In the genomic region with DNA sequence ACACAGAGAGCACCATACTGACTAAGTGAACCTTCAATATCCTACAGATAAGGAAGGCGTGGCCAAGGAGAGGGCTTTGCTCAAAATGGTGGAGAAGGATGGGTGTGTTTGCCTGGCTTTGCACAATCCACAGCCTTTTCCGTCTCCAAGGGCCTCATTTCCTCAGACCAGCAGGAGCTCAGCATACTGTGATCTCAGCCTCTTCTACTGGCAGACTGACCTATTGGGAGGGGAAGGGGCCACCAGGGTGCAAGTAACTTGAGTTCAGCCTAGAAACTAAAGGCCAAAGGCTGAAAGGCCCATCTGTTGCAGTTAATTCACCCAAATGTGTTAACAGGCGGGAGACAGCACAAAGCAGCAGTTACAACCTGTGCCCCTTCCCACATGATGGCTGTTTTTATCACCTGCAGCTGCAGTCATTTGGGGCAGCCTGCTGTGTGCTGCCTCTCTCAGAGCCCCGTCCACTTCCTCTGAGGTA, we compare ENCODE assay signal across 14 mouse cellular contexts. TPM values are rescaled to one million over a fixed set of nuclear protein-coding genes. Genes with fewer than 3 reads are reported as not detected.
DNase-seq lines count a peak whose midpoint lies in the region; ATAC-seq and TF ChIP-seq lines count a peak whose summit lies in the region.
"Had no signal": no experiment of that assay in that cellular context is flagged by ENCODE, and none has a peak within 500 bp of the region (broad histone marks: within the 10 kb centered on the region; RNA-seq: fewer than 3 reads in every experiment).

No protein-coding gene starts in this region.

- ATAC-seq in neural tube, embryonic 11.5 days (ENCODE audit: insufficient read depth, low FRiP score, low TSS enrichment) = no peak
- ATAC-seq in liver, embryonic 13.5 days (ENCODE audit: low read depth) = peak; percentile 59; the same call in 1 of the 2 replicates
- no peak for ATAC-seq in stomach, postnatal 0 days (ENCODE audit: low FRiP score, low TSS enrichment)
- ATAC-seq: forebrain, embryonic 15.5 days had no signal

- no peak for TF ChIP-seq CTCF in stomach, postnatal 0 days (IDR thresholded peaks at IDR 0.05; ENCODE audit: low read depth)
- no peak for TF ChIP-seq CTCF in kidney, adult 2 months (conservative IDR thresholded peaks at IDR 0.05; ENCODE audit: insufficient read depth, insufficient read length, low read depth, low read length)

- H3K9ac ChIP-seq in neural tube, embryonic 11.5 days (ENCODE audit: low read length) = no peak overlapping the region
- H3K9ac ChIP-seq in liver, embryonic 13.5 days = no peak overlapping the region
- H3K9ac ChIP-seq in stomach, postnatal 0 days (ENCODE audit: low read length) = no peak overlapping the region
- H3K9ac ChIP-seq: embryonic facial prominence, embryonic 12.5 days; forebrain, embryonic 15.5 days had no signal

- no peak for TF ChIP-seq POLR2A in kidney, adult 2 months (IDR thresholded peaks at IDR 0.05; ENCODE audit: low read depth, low read length)

- H3K36me3 ChIP-seq in neural tube, embryonic 11.5 days (ENCODE audit: control insufficient read depth, insufficient read depth, low read length) = no peaks in the 10 kb centered on the region
- H3K36me3 ChIP-seq in liver, embryonic 13.5 days = peaks cover 13% of the 10 kb centered on the region
- no peaks in the 10 kb centered on the region for H3K36me3 ChIP-seq in stomach, postnatal 0 days (ENCODE audit: control insufficient read depth, insufficient read depth, low read length)
- no peaks in the 10 kb centered on the region; the same call in 1 of the 2 replicates for H3K36me3 ChIP-seq in kidney, adult 2 months (ENCODE audit: control insufficient read depth, insufficient read depth, low read length)
- H3K36me3 ChIP-seq: embryonic facial prominence, embryonic 12.5 days; forebrain, embryonic 15.5 days had no signal

- H3K9me3 ChIP-seq in neural tube, embryonic 11.5 days (ENCODE audit: control insufficient read depth, low read length) = no peaks in the 10 kb centered on the region
- no peaks in the 10 kb centered on the region for H3K9me3 ChIP-seq in liver, embryonic 13.5 days (replicated peaks)
- H3K9me3 ChIP-seq in stomach, postnatal 0 days (ENCODE audit: control insufficient read depth, low read length) = no peaks in the 10 kb centered on the region
- H3K9me3 ChIP-seq: embryonic facial prominence, embryonic 12.5 days; forebrain, embryonic 15.5 days had no signal

- H3K4me2 ChIP-seq in neural tube, embryonic 11.5 days (ENCODE audit: low read depth) = no peak overlapping the region
- no peak overlapping the region for H3K4me2 ChIP-seq in liver, embryonic 13.5 days
- H3K4me2 ChIP-seq in stomach, postnatal 0 days (replicated peaks; ENCODE audit: low read depth) = no peak overlapping the region
- H3K4me2 ChIP-seq: embryonic facial prominence, embryonic 12.5 days; forebrain, embryonic 15.5 days had no signal

- WGBS in neural tube, embryonic 11.5 days = 30% methylated on average over 4 of the region's 4 CpGs
- WGBS in liver, embryonic 13.5 days (ENCODE audit: insufficient replicate concordance) = 62% methylated on average over 4 of the region's 4 CpGs
- 76% methylated on average over 4 of the region's 4 CpGs for WGBS in stomach, postnatal 0 days
- WGBS in kidney, adult 2 months = 86% methylated on average over 4 of the region's 4 CpGs

- H3K27me3 ChIP-seq in neural tube, embryonic 11.5 days (ENCODE audit: control insufficient read depth, insufficient read depth, low read length) = no peaks in the 10 kb centered on the region
- no peaks in the 10 kb centered on the region for H3K27me3 ChIP-seq in liver, embryonic 13.5 days
- no peaks in the 10 kb centered on the region for H3K27me3 ChIP-seq in stomach, postnatal 0 days (ENCODE audit: control insufficient read depth, insufficient read depth, low read length)
- H3K27me3 ChIP-seq in kidney, adult 2 months (replicated peaks; ENCODE audit: control insufficient read depth, insufficient read depth, low read length) = no peaks in the 10 kb centered on the region
- H3K27me3 ChIP-seq: embryonic facial prominence, embryonic 12.5 days; forebrain, embryonic 15.5 days had no signal

- no peak overlapping the region for H3K4me3 ChIP-seq in neural tube, embryonic 11.5 days (ENCODE audit: low read depth, low read length)
- H3K4me3 ChIP-seq in liver, embryonic 13.5 days (replicated peaks) = no peak overlapping the region
- H3K4me3 ChIP-seq in stomach, postnatal 0 days (ENCODE audit: low read depth, low read length) = no peak overlapping the region
- H3K4me3 ChIP-seq in kidney, adult 2 months (ENCODE audit: insufficient read depth, low read depth, low read length) = no peak overlapping the region
- H3K4me3 ChIP-seq: embryonic facial prominence, embryonic 12.5 days; forebrain, embryonic 15.5 days had no signal

- peak overlapping the region; percentile 17; the same call in 1 of the 2 replicates for H3K27ac ChIP-seq in neural tube, embryonic 11.5 days (ENCODE audit: low read depth, low read length)
- H3K27ac ChIP-seq in liver, embryonic 13.5 days = no peak overlapping the region
- H3K27ac ChIP-seq in stomach, postnatal 0 days (replicated peaks) = no peak overlapping the region
- no peak overlapping the region for H3K27ac ChIP-seq in kidney, adult 2 months (ENCODE audit: insufficient read depth, low read depth, low read length)
- H3K27ac ChIP-seq: embryonic facial prominence, embryonic 12.5 days; forebrain, embryonic 15.5 days had no signal

- DNase-seq in neural tube, embryonic 11.5 days (ENCODE audit: low spot score) = no peak
- no peak for DNase-seq in neural tube, embryonic 10.5 days (ENCODE audit: extremely low spot score, low spot score)
- DNase-seq in embryo, embryonic 9.5 days (ENCODE audit: extremely low spot score) = peak; percentile 47
- DNase-seq in liver, embryonic 13.5 days = no peak
- DNase-seq in urinary bladder, postnatal 10 days (ENCODE audit: low spot score) = no peak
- DNase-seq in stomach, postnatal 0 days (ENCODE audit: low spot score) = no peak
- no peak for DNase-seq in adrenal gland, adult 8-10 months
- DNase-seq in kidney, adult 2 months = no peak
- DNase-seq: cerebellum, adult 18-20 months; gastrocnemius, postnatal 36 days; kidney, postnatal 36 days; lung, postnatal 14 days had no signal

- TF ChIP-seq EP300 in stomach, postnatal 0 days (optimal IDR thresholded peaks at IDR 0.05) = no peak

- H3K4me1 ChIP-seq in neural tube, embryonic 11.5 days (ENCODE audit: control insufficient read depth, insufficient read depth, low read length) = peaks cover 33% of the 10 kb centered on the region
- peaks cover 78% of the 10 kb centered on the region for H3K4me1 ChIP-seq in liver, embryonic 13.5 days (replicated peaks)
- H3K4me1 ChIP-seq in stomach, postnatal 0 days (replicated peaks; ENCODE audit: control insufficient read depth, insufficient read depth) = peaks cover 2% of the 10 kb centered on the region; the same call in 1 of the 2 replicates
- peaks cover 25% of the 10 kb centered on the region for H3K4me1 ChIP-seq in kidney, adult 2 months (ENCODE audit: control insufficient read depth, insufficient read depth, low read length)

RNA-seq across cellular contexts. Expression of gene Arid3b, which starts 29.4 kb away (rescaled TPM):
- 25.7 and 25.8 TPM in 2 replicates for polyA plus RNA-seq in neural tube, embryonic 11.5 days (2014; fragmentation: Nextera tagmentation; extraction: Ambion mirVana)
- polyA plus RNA-seq in liver, embryonic 13.5 days (2015; fragmentation: Nextera tagmentation; extraction: Ambion mirVana) = 9.7 and 11.7 TPM in 2 replicates
- polyA plus RNA-seq in stomach, postnatal 0 days (2015; fragmentation: Nextera tagmentation; extraction: Ambion mirVana) = 2.3 and 3.0 TPM in 2 replicates
- 1 to 10 TPM; 4.6 to 9.8 (median 8.4) TPM for total RNA-seq in adrenal gland, adult 8-10 months (2022)
- polyA plus RNA-seq in kidney, adult 2 months (2012; rRNA removed) = 4.6 and 5.0 TPM in 2 replicates

RNA-seq across cellular contexts. Expression of gene Clk3, which starts 41.6 kb away (rescaled TPM):
- polyA plus RNA-seq in neural tube, embryonic 11.5 days (2014; fragmentation: Nextera tagmentation; extraction: Ambion mirVana) = 88.4 and 97.3 TPM in 2 replicates
- 86.2 and 97.4 TPM in 2 replicates for polyA plus RNA-seq in liver, embryonic 13.5 days (2015; fragmentation: Nextera tagmentation; extraction: Ambion mirVana)
- 29.4 and 38.0 TPM in 2 replicates for polyA plus RNA-seq in stomach, postnatal 0 days (2015; fragmentation: Nextera tagmentation; extraction: Ambion mirVana)
- total RNA-seq in adrenal gland, adult 8-10 months (2022) = 10 to 100 TPM; 75.3 to 83.3 (median 78.5) TPM
- 71.1 and 81.0 TPM in 2 replicates for polyA plus RNA-seq in kidney, adult 2 months (2012; rRNA removed)
